19 mouse cellular contexts compared by ENCODE assay signal in the genomic region with DNA sequence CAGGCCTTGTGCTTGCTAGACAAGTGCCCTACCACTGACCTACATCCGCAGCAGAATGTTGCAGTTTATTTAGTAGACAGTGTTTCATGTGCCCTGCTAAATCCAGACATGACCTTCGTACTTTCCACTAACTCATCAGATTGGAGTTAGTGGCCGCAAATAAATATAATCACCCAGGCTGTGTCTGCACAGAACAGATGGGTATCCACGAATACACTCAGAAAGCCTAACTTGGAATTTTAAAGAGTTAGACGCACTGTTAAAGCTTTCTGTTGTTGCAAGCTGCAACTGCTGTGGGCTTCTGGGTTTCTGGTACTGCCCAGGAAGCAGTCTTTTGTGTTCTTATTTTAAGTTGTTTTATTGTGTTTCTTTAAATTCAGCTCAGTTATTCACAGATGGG.
A peak's percentile ranks its signal among the peaks of the same experiment; 100 is the strongest.
DNase-seq lines count a peak whose midpoint lies in the region; TF ChIP-seq lines count a peak whose summit lies in the region.
"Had no signal": no experiment of that assay in that cellular context is flagged by ENCODE, and none has a peak within 500 bp of the region (broad histone marks: within the 10 kb centered on the region; RNA-seq: fewer than 3 reads in every experiment).

No protein-coding gene starts in this region.

- no peak for TF ChIP-seq CTCF in cortical plate, adult 2 months (IDR thresholded peaks at IDR 0.05; ENCODE audit: extremely low read depth, insufficient read depth, low read length)

- DNase-seq in frontal cortex, adult 2 months (ENCODE audit: extremely low spot score in 1 of 2, low spot score in 1 of 2): peak; percentile 26 to 32
- no peak for DNase-seq in frontal cortex, postnatal 14 days (ENCODE audit: low spot score in 2 of 2)
- DNase-seq in left cerebral cortex, adult 9 months (ENCODE audit: low spot score in 2 of 2): peak; percentile 16 to 23
- no peak for DNase-seq in left cerebral cortex, adult 11 months (ENCODE audit: low spot score)
- DNase-seq in kidney, adult 18-20 months: no peak
- DNase-seq: adrenal gland, adult 8-10 months; adrenal gland, postnatal 25 days; cerebellum, adult 18-20 months; cerebellum, adult 9-10 months; cerebellum, postnatal 14 days; gastrocnemius, adult 2 months; gastrocnemius, postnatal 14 days; heart, adult 11 months had no signal

- TF ChIP-seq POLR2A in cortical plate, adult 2 months (IDR thresholded peaks at IDR 0.05; ENCODE audit: extremely low read depth, insufficient read depth, low read length): no peak

- peaks cover 2% of the 10 kb centered on the region for H3K4me1 ChIP-seq in cortical plate, adult 2 months (ENCODE audit: control insufficient read depth, insufficient read depth, low read length)
- H3K4me1 ChIP-seq: embryonic facial prominence, embryonic 12.5 days; embryonic facial prominence, embryonic 15.5 days; forebrain, embryonic 15.5 days; hindbrain, embryonic 12.5 days; hindbrain, embryonic 15.5 days had no signal

- H3K4me3 ChIP-seq in cortical plate, adult 2 months (ENCODE audit: insufficient read depth, low read length): no peak overlapping the region
- H3K4me3 ChIP-seq: embryonic facial prominence, embryonic 12.5 days; embryonic facial prominence, embryonic 15.5 days; forebrain, embryonic 15.5 days; gastrocnemius, adult 2 months; hindbrain, embryonic 12.5 days; hindbrain, embryonic 15.5 days had no signal

- H3K27ac ChIP-seq in cortical plate, adult 2 months (ENCODE audit: insufficient read depth, low read length): 0 out of 2 replicates have a peak overlapping the region, but pooled peaks have one; percentile 73
- H3K27ac ChIP-seq: embryonic facial prominence, embryonic 12.5 days; embryonic facial prominence, embryonic 15.5 days; forebrain, embryonic 15.5 days; gastrocnemius, adult 2 months; hindbrain, embryonic 12.5 days; hindbrain, embryonic 15.5 days had no signal

Comparison
In these comparisons a context has a peak if more than half of its experiments do, and no peak if none do; other contexts are left out.
1. DNase-seq: peak in frontal cortex, adult 2 months (2 of 2) and left cerebral cortex, adult 9 months (2 of 2); none in frontal cortex, postnatal 14 days (0 of 2), left cerebral cortex, adult 11 months (single experiment) and kidney, adult 18-20 months (single experiment).